Mouse (Mus musculus): ENCODE data around the gene Mki67. TPM values are rescaled to one million over a fixed set of nuclear protein-coding genes. Genes with fewer than 3 reads are reported as not detected.

Gene Mki67
- polyA plus RNA-seq, 1 experiment from 2014 or later = 55.7 TPM

DNA sequence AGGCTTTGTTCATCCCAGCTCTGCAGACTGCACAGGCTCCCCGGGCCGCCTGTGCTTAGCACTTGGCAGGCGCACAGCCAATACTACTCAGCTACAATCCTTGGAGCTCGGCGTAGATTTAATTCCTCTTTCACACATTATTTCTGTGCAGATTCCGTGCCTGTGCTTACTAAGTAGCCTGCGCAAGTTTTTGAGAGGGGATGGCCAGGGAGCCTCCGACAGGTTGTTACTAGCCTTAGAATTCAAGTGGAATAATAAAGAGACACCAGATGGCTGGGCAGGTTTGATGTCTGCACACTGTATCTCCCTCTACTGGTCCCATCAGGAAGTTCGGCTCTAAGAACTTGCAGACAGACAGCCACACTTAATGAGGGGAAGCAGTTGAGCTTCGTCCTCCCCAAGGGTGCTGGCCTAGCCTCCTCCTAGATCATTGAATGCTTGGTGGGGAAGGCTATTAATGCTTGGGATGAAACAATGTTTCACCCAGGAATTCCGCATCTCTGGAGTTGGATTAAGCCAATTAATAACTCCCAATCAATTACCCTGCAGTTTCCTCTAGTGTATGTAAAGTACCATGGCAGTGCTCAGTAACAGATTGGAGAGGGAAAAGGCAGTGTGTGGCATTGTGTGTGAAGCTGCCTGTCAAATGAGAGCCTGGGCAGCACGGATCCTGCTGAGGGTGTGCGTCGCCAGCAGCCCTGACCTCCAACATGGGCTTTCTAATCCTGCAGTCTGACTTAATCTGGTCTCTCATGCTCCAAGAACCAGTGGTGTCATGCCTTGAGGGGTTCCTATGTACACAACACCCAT, 74.3 kb downstream of the Mki67 start:
- 65% methylated on average over 14 of the region's 14 CpGs for WGBS
- Histone ChIP-seq H3K4me3 (ENCODE audit: low read depth, low read length) (no peak overlapping the region), H3K4me2 (ENCODE audit: low read length) (no peak overlapping the region), H3K36me3 (ENCODE audit: control insufficient read depth, insufficient read depth, low read length) (no peaks in the 10 kb centered on the region), H3K4me1 (replicated peaks; ENCODE audit: control insufficient read depth, insufficient read depth, low read length) (no peaks in the 10 kb centered on the region), H3K9me3 (ENCODE audit: control insufficient read depth, low read length) (no peaks in the 10 kb centered on the region), H3K9ac (ENCODE audit: low read length) (no peak overlapping the region), H3K27me3 (replicated peaks; ENCODE audit: control insufficient read depth, insufficient read depth, low read length) (no peaks in the 10 kb centered on the region), H3K27ac (ENCODE audit: low read depth) (no peak overlapping the region)
- no peak for ATAC-seq (replicated peaks; ENCODE audit: low FRiP score, low TSS enrichment, low read depth)
- DNase-seq (ENCODE audit: low spot score) = peak; percentile 63

Other genes with a start within 250 kb of the Mki67 start
- 16.8 and 18.9 TPM in 2 replicates for gene Clrn3, start 187.7 kb downstream of the Mki67 start, polyA plus RNA-seq (2014; fragmentation: Nextera tagmentation; extraction: Ambion mirVana)
- 1.9 and 2.3 TPM in 2 replicates for gene Ptpre, start 178.9 kb downstream of the Mki67 start, polyA plus RNA-seq (2014; fragmentation: Nextera tagmentation; extraction: Ambion mirVana)